Mouse (Mus musculus) NIH3T3 (cell line): ENCODE measurements at regions not wholly inside any gene's neighbourhood (a gene's known extent, or its start where the extent isn't known, plus 50 kb on each side); places are given as distances from the start of the nearest gene placed in this dataset.
A peak's percentile ranks its signal among the peaks of the same experiment; 100 is the strongest.

Source experiments
- DNase-seq: peaks from one replicate; pipeline ENCODE4 v3.0.0-alpha.2; 2012; ENCODE audit warnings: low read depth

- DNase-seq: no peak
Measured at GRCm38 (mm10) chr13:16668652-16669051, 657.0 kb downstream of the Inhba start.

- DNase-seq: no peak
Measured at GRCm38 (mm10) chr13:16669281-16669680, 657.6 kb downstream of the Inhba start.

GRCm38 (mm10) chr13:16670047-16670733, 658.5 kb downstream of the Inhba start:
- peak; percentile 58 for DNase-seq

- DNase-seq: peak; percentile 43
Measured at GRCm38 (mm10) chr13:16670736-16671135, 659.1 kb downstream of the Inhba start.

GRCm38 (mm10) chr13:16676873-16677272, 665.2 kb downstream of the Inhba start:
- peak; percentile 11 for DNase-seq

- DNase-seq: peak; percentile 57
Measured at GRCm38 (mm10) chr13:16678246-16679024, 666.8 kb downstream of the Inhba start.

- DNase-seq: no peak
Measured at GRCm38 (mm10) chr13:16694201-16694600, 682.5 kb downstream of the Inhba start.

- DNase-seq: no peak
Measured at GRCm38 (mm10) chr13:16700934-16701333, 689.3 kb downstream of the Inhba start.

GRCm38 (mm10) chr13:16702138-16702537, 690.5 kb downstream of the Inhba start:
- DNase-seq: no peak

GRCm38 (mm10) chr13:16705217-16706104, 693.8 kb downstream of the Inhba start:
- DNase-seq: no peak

GRCm38 (mm10) chr13:16706105-16706442, 694.4 kb downstream of the Inhba start:
- no peak for DNase-seq

GRCm38 (mm10) chr13:16715296-16715960, 703.8 kb downstream of the Inhba start:
- peak; percentile 82 for DNase-seq

GRCm38 (mm10) chr13:16716340-16716739, 704.7 kb downstream of the Inhba start:
- DNase-seq: no peak

GRCm38 (mm10) chr13:16716796-16717749, 705.4 kb downstream of the Inhba start:
- DNase-seq: peak; percentile 41

- DNase-seq: no peak
Measured at GRCm38 (mm10) chr13:16720090-16720489, 708.4 kb downstream of the Inhba start.

GRCm38 (mm10) chr13:16725350-16725749, 713.7 kb downstream of the Inhba start:
- no peak for DNase-seq

GRCm38 (mm10) chr13:16738313-16738712, 726.7 kb downstream of the Inhba start:
- no peak for DNase-seq

- DNase-seq: no peak
Measured at GRCm38 (mm10) chr13:16739563-16739962, 727.9 kb downstream of the Inhba start.

GRCm38 (mm10) chr13:16744237-16744636, 732.6 kb downstream of the Inhba start:
- DNase-seq: no peak

GRCm38 (mm10) chr13:16745644-16746043, 734.0 kb downstream of the Inhba start:
- DNase-seq: no peak

- peak; percentile 43 for DNase-seq
Measured at GRCm38 (mm10) chr13:16746451-16746850, 734.8 kb downstream of the Inhba start.
